Mouse (Mus musculus): ENCODE results near the gene Glb1l3. TPM values are rescaled to one million over a fixed set of nuclear protein-coding genes. Genes with fewer than 3 reads are reported as not detected.
"Not testable (repeated sequence)": the region's sequence is repeated elsewhere in the genome, so short reads cannot be mapped to it uniquely, and the experiment has no call there.

The Glb1l3 gene
- not detected in 2 replicates for total RNA-seq (2014; rRNA removed)
- not detected in 2 replicates for polyA plus RNA-seq (2012; rRNA removed)

GRCm38 (mm10) chr9:26860751-26861150 lies at the start of gene Glb1l3:
Gene Glb1l3, minus strand, starts transcription at chr9:26860890.
- no peaks in the 10 kb centered on the region for H3K4me1 ChIP-seq (ENCODE audit: control insufficient read depth, insufficient read depth, low read length)
- no peak for DNase-seq (ENCODE audit: extremely low read depth, low read depth, low spot score)
- TF ChIP-seq POLR2A (IDR thresholded peaks at IDR 0.05; ENCODE audit: extremely low read depth, insufficient read depth, low read length) = no peak
- TF ChIP-seq CTCF (IDR thresholded peaks at IDR 0.05; ENCODE audit: low read depth, low read length) = no peak
- H3K27me3 ChIP-seq (ENCODE audit: control insufficient read depth, insufficient read depth, low read length) = no peaks in the 10 kb centered on the region
- H3K9ac ChIP-seq (ENCODE audit: low read depth, low read length) = no peak within 1 kb of the TSS
- 68% methylated on average over 5 of the region's 5 CpGs for WGBS
- no peaks in the 10 kb centered on the region for H3K36me3 ChIP-seq (ENCODE audit: control insufficient read depth, insufficient read depth, low read length)
- no peaks in the 10 kb centered on the region for H3K79me2 ChIP-seq (ENCODE audit: control insufficient read depth, insufficient read depth, low read length)
- no peak within 1 kb of the TSS for H3K4me3 ChIP-seq (ENCODE audit: insufficient read depth, low read depth, low read length)
- H3K27ac ChIP-seq (replicated peaks; ENCODE audit: insufficient read depth, low read depth, low read length) = no peak within 1 kb of the TSS

- not testable (repeated sequence) for H3K27ac ChIP-seq (replicated peaks; ENCODE audit: insufficient read depth, low read depth, low read length); H3K9ac ChIP-seq (ENCODE audit: low read depth, low read length); H3K79me2 ChIP-seq (ENCODE audit: control insufficient read depth, insufficient read depth, low read length); DNase-seq (ENCODE audit: extremely low read depth, low read depth, low spot score); H3K4me3 ChIP-seq (ENCODE audit: insufficient read depth, low read depth, low read length); H3K4me1 ChIP-seq (ENCODE audit: control insufficient read depth, insufficient read depth, low read length); H3K36me3 ChIP-seq (ENCODE audit: control insufficient read depth, insufficient read depth, low read length); H3K27me3 ChIP-seq (ENCODE audit: control insufficient read depth, insufficient read depth, low read length)
- 79% methylated on average over 7 of the region's 7 CpGs for WGBS
These were observed 9.2 kb upstream of the Glb1l3 start for GRCm38 (mm10) chr9:26869856-26870255.

DNA sequence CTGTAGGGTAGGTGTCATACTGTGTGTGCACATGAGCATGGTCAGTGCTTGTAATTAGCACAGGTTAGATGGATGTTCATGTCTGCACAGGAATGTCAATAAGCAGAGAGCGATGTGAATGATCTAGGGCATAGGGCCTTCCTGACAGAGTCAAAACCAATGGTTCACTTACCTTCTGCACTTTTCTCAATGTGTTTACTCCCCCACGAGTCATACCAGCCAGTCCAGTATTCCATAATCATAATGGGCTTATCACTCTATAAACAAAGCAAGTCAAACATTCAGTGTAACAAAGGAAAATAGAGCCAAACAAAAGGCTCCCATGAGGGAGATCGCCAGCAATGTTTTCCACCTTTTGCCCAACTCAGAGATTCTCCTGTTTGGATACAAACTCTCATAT lies 29.6 kb downstream of the Glb1l3 start:
- WGBS = 66% methylated on average over 3 of the region's 3 CpGs
- Histone ChIP-seq H3K27ac (replicated peaks; ENCODE audit: insufficient read depth, low read depth, low read length) (no peak overlapping the region), H3K27me3 (ENCODE audit: control insufficient read depth, insufficient read depth, low read length) (no peaks in the 10 kb centered on the region), H3K79me2 (ENCODE audit: control insufficient read depth, insufficient read depth, low read length) (no peaks in the 10 kb centered on the region), H3K9ac (ENCODE audit: low read depth, low read length) (no peak overlapping the region), H3K36me3 (ENCODE audit: control insufficient read depth, insufficient read depth, low read length) (no peaks in the 10 kb centered on the region), H3K4me3 (ENCODE audit: insufficient read depth, low read depth, low read length) (no peak overlapping the region), H3K4me1 (ENCODE audit: control insufficient read depth, insufficient read depth, low read length) (no peaks in the 10 kb centered on the region)
- TF ChIP-seq POLR2A (IDR thresholded peaks at IDR 0.05; ENCODE audit: extremely low read depth, insufficient read depth, low read length) = no peak
- TF ChIP-seq CTCF (IDR thresholded peaks at IDR 0.05; ENCODE audit: low read depth, low read length) = no peak
- DNase-seq (ENCODE audit: extremely low read depth, low read depth, low spot score) = no peak

DNA sequence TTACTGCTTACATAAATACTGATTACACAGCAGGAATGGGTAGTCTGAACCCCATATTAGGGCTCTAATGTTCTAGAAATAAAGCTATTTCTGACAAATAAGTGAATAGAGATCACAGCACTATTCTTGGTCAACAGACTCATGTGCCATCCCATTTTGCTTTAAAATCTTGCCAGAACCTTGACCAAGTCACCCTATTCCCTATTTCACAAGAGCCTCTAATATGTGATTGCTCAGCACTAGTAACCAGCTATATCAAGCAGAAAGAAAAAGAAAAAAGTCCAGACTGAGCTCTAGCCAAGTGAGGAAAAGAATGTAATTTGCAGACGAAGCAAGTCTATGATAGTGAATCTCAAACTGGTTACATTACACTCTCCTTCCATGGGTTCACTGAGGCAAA lies 40.7 kb downstream of the Glb1l3 start:
- H3K27ac ChIP-seq (replicated peaks; ENCODE audit: insufficient read depth, low read depth, low read length) = no peak overlapping the region
- no peak overlapping the region for H3K9ac ChIP-seq (ENCODE audit: low read depth, low read length)
- peak; percentile 59 for DNase-seq (ENCODE audit: extremely low read depth, low read depth, low spot score)
- H3K4me1 ChIP-seq (ENCODE audit: control insufficient read depth, insufficient read depth, low read length) = no peaks in the 10 kb centered on the region
- H3K4me3 ChIP-seq (ENCODE audit: insufficient read depth, low read depth, low read length) = no peak overlapping the region
- 63% methylated on average over 1 of the region's 1 CpGs for WGBS
- TF ChIP-seq POLR2A (IDR thresholded peaks at IDR 0.05; ENCODE audit: extremely low read depth, insufficient read depth, low read length) (no peak), CTCF (IDR thresholded peaks at IDR 0.05; ENCODE audit: low read depth, low read length) (no peak)
- H3K36me3 ChIP-seq (ENCODE audit: control insufficient read depth, insufficient read depth, low read length) = no peaks in the 10 kb centered on the region
- H3K79me2 ChIP-seq (ENCODE audit: control insufficient read depth, insufficient read depth, low read length) = no peaks in the 10 kb centered on the region
- no peaks in the 10 kb centered on the region for H3K27me3 ChIP-seq (ENCODE audit: control insufficient read depth, insufficient read depth, low read length)

DNA sequence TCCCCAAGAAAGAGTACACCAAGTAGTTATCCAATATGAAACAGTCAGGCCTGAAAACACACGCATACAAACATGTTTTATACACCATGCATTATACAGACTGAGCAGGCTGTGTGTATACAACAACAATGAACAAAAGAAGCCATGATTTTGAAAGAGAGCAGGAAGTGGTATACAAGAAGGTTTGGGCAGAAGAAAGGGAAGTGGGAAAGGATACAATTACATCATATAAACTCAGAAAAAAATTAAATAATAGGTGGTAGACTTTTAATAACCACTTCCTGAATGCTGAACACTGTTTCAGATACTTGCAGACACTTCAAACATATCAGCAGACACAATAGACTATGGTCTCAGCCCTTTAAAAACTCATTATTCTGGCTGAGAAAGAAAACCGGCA lies 52.0 kb downstream of the Glb1l3 start:
- Histone ChIP-seq H3K79me2 (ENCODE audit: control insufficient read depth, insufficient read depth, low read length) (no peaks in the 10 kb centered on the region), H3K27me3 (ENCODE audit: control insufficient read depth, insufficient read depth, low read length) (no peaks in the 10 kb centered on the region), H3K9ac (ENCODE audit: low read depth, low read length) (no peak overlapping the region), H3K4me1 (ENCODE audit: control insufficient read depth, insufficient read depth, low read length) (peaks cover 3% of the 10 kb centered on the region; the same call in 1 of the 2 replicates), H3K36me3 (ENCODE audit: control insufficient read depth, insufficient read depth, low read length) (no peaks in the 10 kb centered on the region), H3K4me3 (ENCODE audit: insufficient read depth, low read depth, low read length) (no peak overlapping the region), H3K27ac (replicated peaks; ENCODE audit: insufficient read depth, low read depth, low read length) (no peak overlapping the region)
- DNase-seq (ENCODE audit: extremely low read depth, low read depth, low spot score) = no peak
- no peak for TF ChIP-seq CTCF (IDR thresholded peaks at IDR 0.05; ENCODE audit: low read depth, low read length)
- no peak for TF ChIP-seq POLR2A (IDR thresholded peaks at IDR 0.05; ENCODE audit: extremely low read depth, insufficient read depth, low read length)
- 75% methylated on average over 2 of the region's 2 CpGs for WGBS

DNA sequence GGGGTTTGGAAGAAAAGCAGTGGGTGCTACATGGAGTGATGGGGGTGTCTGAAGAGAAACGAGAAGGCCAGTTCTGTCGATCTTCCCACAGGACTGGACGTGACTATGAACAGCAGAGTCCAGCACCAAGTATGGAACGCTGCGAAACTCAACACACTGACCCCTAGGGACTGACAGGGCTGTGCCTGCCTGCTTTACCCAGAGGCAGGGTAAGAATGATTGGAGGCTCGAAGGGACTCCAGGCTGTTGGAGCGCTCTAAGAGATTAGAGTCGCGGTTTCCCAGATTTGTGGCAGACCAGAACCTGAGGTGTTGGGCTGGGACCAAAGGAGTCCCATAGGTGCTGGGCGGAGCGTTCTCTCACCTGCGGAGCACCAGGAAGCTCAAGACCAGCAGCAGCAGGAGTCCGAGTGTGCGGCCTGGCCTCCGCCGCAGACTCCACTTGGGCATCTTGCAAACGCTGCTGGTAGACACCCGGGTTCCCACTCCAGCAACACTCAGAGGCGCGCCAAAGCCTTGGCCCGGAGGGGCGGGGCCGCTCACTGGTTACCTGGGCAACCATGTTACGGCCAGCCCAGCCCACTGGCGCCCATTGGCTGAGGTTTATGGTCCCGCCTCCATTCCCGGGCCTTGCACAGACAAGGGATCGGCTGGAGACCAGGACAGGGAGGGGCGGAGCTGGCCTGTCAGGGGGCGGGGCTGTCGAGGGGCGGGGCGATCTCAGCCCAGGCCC lies 54.6 kb downstream of the Glb1l3 start, which contains the start of gene Glb1l2:
TSS of gene Glb1l2 (minus strand) at position 534 of the 732 bp plus-strand sequence.
- Histone ChIP-seq H3K27me3 (ENCODE audit: control insufficient read depth, insufficient read depth, low read length) (no peaks in the 10 kb centered on the region), H3K4me3 (ENCODE audit: insufficient read depth, low read depth, low read length) (peak within 1 kb of the TSS; percentile 27; the same call in 1 of the 2 replicates), H3K36me3 (ENCODE audit: control insufficient read depth, insufficient read depth, low read length) (no peaks in the 10 kb centered on the region), H3K4me1 (ENCODE audit: control insufficient read depth, insufficient read depth, low read length) (peaks cover 3% of the 10 kb centered on the region; the same call in 1 of the 2 replicates), H3K9ac (ENCODE audit: low read depth, low read length) (no peak within 1 kb of the TSS), H3K79me2 (ENCODE audit: control insufficient read depth, insufficient read depth, low read length) (no peaks in the 10 kb centered on the region), H3K27ac (replicated peaks; ENCODE audit: insufficient read depth, low read depth, low read length) (no peak within 1 kb of the TSS)
- WGBS = 3% methylated on average over 33 of the region's 33 CpGs
- DNase-seq (ENCODE audit: extremely low read depth, low read depth, low spot score) = peak; percentile 67
- TF ChIP-seq POLR2A (IDR thresholded peaks at IDR 0.05; ENCODE audit: extremely low read depth, insufficient read depth, low read length) (no peak), CTCF (IDR thresholded peaks at IDR 0.05; ENCODE audit: low read depth, low read length) (no peak)
